Mouse (Mus musculus): Measurements from ENCODE around the gene Exoc5. TPM values are rescaled to one million over a fixed set of nuclear protein-coding genes. Genes with fewer than 3 reads are reported as not detected.
A peak's percentile ranks its signal among the peaks of the same experiment; 100 is the strongest.

Exoc5 gene
- polyA plus RNA-seq, 1 experiment from 2014 or later: 12.6 TPM

DNA sequence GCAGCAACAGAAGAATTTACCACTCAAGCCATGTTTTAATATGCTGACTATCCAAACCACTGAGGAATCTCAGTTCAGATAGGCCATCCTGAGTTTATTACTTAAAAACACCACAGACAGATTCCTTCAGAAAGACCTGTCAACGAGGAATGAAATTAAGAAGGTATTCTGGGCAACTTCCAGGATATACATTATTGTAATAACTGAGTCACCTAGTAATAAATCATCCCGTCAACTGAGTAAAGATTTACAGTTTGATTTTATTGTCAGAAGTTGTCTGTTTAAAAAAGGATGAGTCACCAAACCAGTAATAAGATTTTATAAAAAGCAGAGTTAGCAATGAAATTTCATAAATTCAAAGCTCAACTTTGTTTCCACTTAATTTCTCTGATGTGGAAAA lies 2.6 kb downstream of the Exoc5 start:
- no peak for ATAC-seq
- no peak overlapping the region for H3K4me2 ChIP-seq (ENCODE audit: low read depth, low read length)

DNA sequence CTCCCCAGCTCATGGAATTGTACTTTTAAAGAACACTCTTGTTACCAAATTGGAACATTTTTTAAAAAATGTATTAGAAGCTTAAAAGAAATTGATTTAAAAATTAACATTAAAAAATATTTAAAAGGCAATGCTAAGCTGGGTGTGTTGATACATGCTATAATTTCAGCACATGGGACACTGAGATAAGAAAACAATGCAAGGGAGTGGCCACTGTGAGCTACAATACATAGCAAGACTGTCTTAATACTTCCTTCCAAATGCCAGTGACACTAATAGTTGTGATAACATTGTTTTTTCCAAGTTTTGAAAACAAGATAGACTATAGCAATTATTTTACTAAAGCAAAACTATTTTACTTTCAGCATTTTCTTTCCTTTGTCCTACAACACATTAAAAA lies 17.0 kb downstream of the Exoc5 start:
- no peak for ATAC-seq

More for the DNA sequence above, 2.6 kb downstream of the Exoc5 start:
- H3K36me3 ChIP-seq (replicated peaks; ENCODE audit: insufficient read depth, low read length): no peaks in the 10 kb centered on the region
- TF ChIP-seq EP300 (IDR thresholded peaks at IDR 0.05; ENCODE audit: low read depth) (no peak), CTCF (IDR thresholded peaks at IDR 0.05; ENCODE audit: low read depth) (no peak)
- WGBS (ENCODE audit: insufficient replicate concordance): 67% methylated on average over 2 of the region's 2 CpGs
- H3K27me3 ChIP-seq (ENCODE audit: insufficient read depth, low read length): no peaks in the 10 kb centered on the region
- no peak overlapping the region for H3K4me3 ChIP-seq (ENCODE audit: low read depth, low read length)
- H3K9ac ChIP-seq (replicated peaks): no peak overlapping the region
- H3K4me1 ChIP-seq (ENCODE audit: insufficient read depth): peaks cover 17% of the 10 kb centered on the region
- DNase-seq: no peak
- no peak overlapping the region for H3K27ac ChIP-seq (ENCODE audit: low read depth)
- no peaks in the 10 kb centered on the region for H3K9me3 ChIP-seq (ENCODE audit: low read length)

DNA sequence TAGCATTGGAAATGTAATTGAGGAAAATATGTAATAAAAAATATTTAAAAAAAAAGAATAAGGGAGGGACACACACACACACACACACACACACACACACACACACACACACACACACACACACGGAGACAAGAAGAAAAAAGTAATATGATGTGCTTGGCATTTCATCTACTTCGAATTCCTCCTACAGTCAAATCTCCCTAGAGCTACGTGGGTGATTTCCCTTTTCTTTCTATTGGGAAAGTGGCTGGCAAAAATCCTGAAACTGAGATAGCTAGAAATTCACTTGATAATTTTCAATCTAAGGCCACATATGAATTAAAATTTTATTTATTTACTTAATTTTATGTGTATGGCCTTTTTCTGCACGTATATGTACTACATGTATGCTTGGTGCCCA lies 20.8 kb downstream of the Exoc5 start:
- no peak for TF ChIP-seq CTCF (IDR thresholded peaks at IDR 0.05; ENCODE audit: low read depth)
- TF ChIP-seq EP300 (IDR thresholded peaks at IDR 0.05; ENCODE audit: low read depth): no peak

More for the DNA sequence above, 17.0 kb downstream of the Exoc5 start:
- Histone ChIP-seq H3K36me3 (replicated peaks; ENCODE audit: insufficient read depth, low read length) (peaks cover 10% of the 10 kb centered on the region; the same call in 1 of the 2 replicates), H3K27me3 (ENCODE audit: insufficient read depth, low read length) (no peaks in the 10 kb centered on the region), H3K4me3 (ENCODE audit: low read depth, low read length) (no peak overlapping the region), H3K4me1 (ENCODE audit: insufficient read depth) (no peaks in the 10 kb centered on the region), H3K9me3 (ENCODE audit: low read length) (no peaks in the 10 kb centered on the region), H3K27ac (ENCODE audit: low read depth) (no peak overlapping the region), H3K9ac (replicated peaks) (no peak overlapping the region), H3K4me2 (ENCODE audit: low read depth, low read length) (no peak overlapping the region)
- no peak for TF ChIP-seq EP300 (IDR thresholded peaks at IDR 0.05; ENCODE audit: low read depth)
- no peak for TF ChIP-seq CTCF (IDR thresholded peaks at IDR 0.05; ENCODE audit: low read depth)
- DNase-seq: no peak

DNA sequence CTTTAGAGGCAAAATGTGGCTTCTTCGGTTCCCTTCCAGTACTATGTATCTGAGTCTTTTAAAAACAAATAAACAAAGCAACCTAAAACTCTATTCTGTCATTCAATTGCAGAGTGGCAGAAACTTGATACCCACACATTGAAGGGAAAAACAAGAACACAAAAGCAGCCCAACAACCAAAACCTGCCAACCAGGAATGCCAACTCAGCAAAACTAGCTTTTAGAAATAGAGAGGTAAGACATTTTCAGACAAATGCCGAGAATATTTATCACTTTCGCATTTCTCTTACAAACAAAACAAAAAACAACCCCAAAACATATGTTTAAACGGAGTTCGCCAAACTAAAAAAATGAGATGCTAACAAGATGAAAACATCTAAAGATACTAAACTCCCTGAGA lies 37.5 kb downstream of the Exoc5 start:
- no peaks in the 10 kb centered on the region for H3K4me1 ChIP-seq (ENCODE audit: insufficient read depth)
- TF ChIP-seq CTCF (IDR thresholded peaks at IDR 0.05; ENCODE audit: low read depth) (no peak), EP300 (IDR thresholded peaks at IDR 0.05; ENCODE audit: low read depth) (no peak)
- no peak overlapping the region for H3K9ac ChIP-seq (replicated peaks)
- H3K4me3 ChIP-seq (ENCODE audit: low read depth, low read length): no peak overlapping the region
- no peaks in the 10 kb centered on the region for H3K9me3 ChIP-seq (ENCODE audit: low read length)
- H3K27ac ChIP-seq (ENCODE audit: low read depth): no peak overlapping the region
- H3K27me3 ChIP-seq (ENCODE audit: insufficient read depth, low read length): no peaks in the 10 kb centered on the region
- WGBS (ENCODE audit: insufficient replicate concordance): 84% methylated on average over 5 of the region's 5 CpGs
- ATAC-seq: no peak
- no peak overlapping the region for H3K4me2 ChIP-seq (ENCODE audit: low read depth, low read length)
- H3K36me3 ChIP-seq (replicated peaks; ENCODE audit: insufficient read depth, low read length): peaks cover 21% of the 10 kb centered on the region
- DNase-seq: no peak

More for the DNA sequence above, 20.8 kb downstream of the Exoc5 start:
- no peak overlapping the region for H3K9ac ChIP-seq (replicated peaks)
- no peak overlapping the region for H3K4me2 ChIP-seq (ENCODE audit: low read depth, low read length)
- H3K27ac ChIP-seq (ENCODE audit: low read depth): no peak overlapping the region
- peaks cover 5% of the 10 kb centered on the region; the same call in 1 of the 2 replicates for H3K36me3 ChIP-seq (replicated peaks; ENCODE audit: insufficient read depth, low read length)
- H3K27me3 ChIP-seq (ENCODE audit: insufficient read depth, low read length): no peaks in the 10 kb centered on the region
- no peaks in the 10 kb centered on the region for H3K4me1 ChIP-seq (ENCODE audit: insufficient read depth)
- ATAC-seq: no peak
- 90% methylated on average over 4 of the region's 4 CpGs for WGBS (ENCODE audit: insufficient replicate concordance)
- H3K9me3 ChIP-seq (ENCODE audit: low read length): no peaks in the 10 kb centered on the region
- DNase-seq: no peak
- H3K4me3 ChIP-seq (ENCODE audit: low read depth, low read length): no peak overlapping the region

DNA sequence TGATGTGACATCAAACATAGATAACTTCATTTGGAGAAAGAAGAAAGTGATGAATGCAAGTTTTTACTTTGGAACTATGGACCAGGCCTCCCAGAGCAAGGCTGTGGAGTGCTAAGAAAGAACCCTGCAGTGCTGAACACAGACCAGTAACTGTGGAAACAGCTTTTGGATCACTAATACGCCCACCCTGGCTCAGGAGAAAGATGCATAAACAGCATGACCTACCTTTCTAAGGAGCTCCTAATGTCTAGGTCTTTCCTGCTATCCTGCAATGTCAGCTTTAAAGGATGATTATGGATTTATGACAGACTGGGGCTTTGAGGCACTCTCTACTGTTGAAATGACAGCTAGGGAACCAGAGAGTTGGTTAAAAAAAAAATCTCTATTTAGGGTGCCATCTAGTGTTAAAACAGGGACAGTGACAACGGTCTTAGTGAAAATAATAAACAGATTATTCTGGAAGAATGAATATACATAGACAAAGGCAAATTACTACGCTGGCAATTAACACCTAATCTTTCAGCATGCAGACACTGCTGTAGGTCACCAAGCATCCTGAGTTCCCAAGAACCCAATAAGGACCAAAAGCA lies 38.6 kb downstream of the Exoc5 start:
- Histone ChIP-seq H3K36me3 (replicated peaks; ENCODE audit: insufficient read depth, low read length) (peaks cover 17% of the 10 kb centered on the region), H3K4me2 (ENCODE audit: low read depth, low read length) (no peak overlapping the region), H3K4me1 (ENCODE audit: insufficient read depth) (no peaks in the 10 kb centered on the region), H3K9me3 (ENCODE audit: low read length) (no peaks in the 10 kb centered on the region), H3K9ac (replicated peaks) (no peak overlapping the region), H3K27me3 (ENCODE audit: insufficient read depth, low read length) (no peaks in the 10 kb centered on the region), H3K4me3 (ENCODE audit: low read depth, low read length) (no peak overlapping the region), H3K27ac (ENCODE audit: low read depth) (no peak overlapping the region)
- no peak for ATAC-seq
- 78% methylated on average over 3 of the region's 3 CpGs for WGBS (ENCODE audit: insufficient replicate concordance)
- peak; percentile 33; the same call in 1 of the 2 replicates for TF ChIP-seq CTCF (IDR thresholded peaks at IDR 0.05; ENCODE audit: low read depth)
- no peak for TF ChIP-seq EP300 (IDR thresholded peaks at IDR 0.05; ENCODE audit: low read depth)
- DNase-seq: no peak

DNA sequence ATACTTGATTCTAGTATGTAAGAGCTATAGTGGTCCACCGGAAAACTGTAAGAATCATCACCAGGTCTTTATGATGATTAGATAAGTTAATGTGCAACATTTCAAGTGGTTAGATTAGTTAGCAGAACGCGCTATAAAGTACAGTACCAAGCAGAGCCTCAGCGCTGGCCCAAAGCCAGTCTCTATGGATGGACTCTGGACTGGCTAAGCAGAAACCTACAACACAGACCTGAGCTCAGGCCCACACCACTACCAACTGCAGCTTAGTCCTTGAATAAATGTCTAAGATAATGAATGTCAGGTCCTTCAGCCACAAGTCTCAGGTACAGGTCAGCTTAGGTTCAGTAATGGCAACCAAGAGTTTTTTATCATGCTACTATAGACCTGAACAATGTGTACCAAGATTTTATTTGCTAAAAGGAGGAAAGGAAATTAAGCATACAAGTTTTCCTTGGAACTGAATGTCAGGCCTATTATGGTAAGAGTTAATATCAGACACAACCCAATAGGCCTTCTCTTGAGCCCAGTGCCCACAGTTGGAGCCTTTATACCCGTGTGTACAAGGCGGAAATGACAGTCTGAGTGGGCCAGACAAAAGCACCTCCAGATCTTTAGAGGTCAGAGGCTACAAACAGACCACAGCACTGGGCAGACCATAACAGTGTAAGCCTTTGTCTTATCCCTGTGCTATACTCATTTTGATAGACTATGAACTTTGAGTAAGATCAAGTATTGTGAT lies 39.2 kb downstream of the Exoc5 start:
- Histone ChIP-seq H3K27ac (ENCODE audit: low read depth) (no peak overlapping the region), H3K36me3 (replicated peaks; ENCODE audit: insufficient read depth, low read length) (peaks cover 17% of the 10 kb centered on the region), H3K4me3 (ENCODE audit: low read depth, low read length) (no peak overlapping the region), H3K27me3 (ENCODE audit: insufficient read depth, low read length) (no peaks in the 10 kb centered on the region), H3K4me2 (ENCODE audit: low read depth, low read length) (no peak overlapping the region), H3K4me1 (ENCODE audit: insufficient read depth) (no peaks in the 10 kb centered on the region), H3K9ac (replicated peaks) (no peak overlapping the region), H3K9me3 (ENCODE audit: low read length) (no peaks in the 10 kb centered on the region)
- 82% methylated on average over 6 of the region's 6 CpGs for WGBS (ENCODE audit: insufficient replicate concordance)
- ATAC-seq (no peak), DNase-seq (peak; percentile 15)
- no peak for TF ChIP-seq EP300 (IDR thresholded peaks at IDR 0.05; ENCODE audit: low read depth)
- TF ChIP-seq CTCF (IDR thresholded peaks at IDR 0.05; ENCODE audit: low read depth): no peak
